8 mouse cellular contexts compared by ENCODE assay signal in the genomic region with DNA sequence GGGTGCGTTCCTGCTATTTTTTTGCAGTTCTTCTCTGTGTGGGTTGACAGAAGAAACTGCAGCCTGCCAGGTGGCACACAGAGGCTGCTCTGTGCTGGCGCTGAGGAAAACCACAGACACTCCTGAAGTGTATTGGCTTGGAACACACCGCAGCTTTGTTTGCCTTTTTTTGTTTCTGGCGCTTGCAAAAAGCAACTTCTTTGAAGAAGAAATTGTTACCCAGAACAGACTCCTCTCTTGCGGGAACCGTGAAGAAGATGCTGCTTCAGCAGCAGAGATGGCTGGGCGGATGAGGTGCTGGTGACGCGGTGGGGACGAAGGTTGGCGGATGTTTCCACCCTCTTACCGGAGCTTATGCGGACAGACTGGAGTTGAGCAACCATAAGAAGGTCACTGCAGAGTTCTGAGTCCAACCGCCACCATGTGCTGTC.
A peak's percentile ranks its signal among the peaks of the same experiment; 100 is the strongest.
DNase-seq lines count a peak whose midpoint lies in the region; ATAC-seq lines count a peak whose summit lies in the region.

No protein-coding gene starts in this region.

- H3K4me2 ChIP-seq in hindbrain, embryonic 16.5 days (ENCODE audit: low read length): no peak overlapping the region

- H3K9me3 ChIP-seq in hindbrain, embryonic 16.5 days (ENCODE audit: control insufficient read depth, low read length): no peaks in the 10 kb centered on the region

- no peaks in the 10 kb centered on the region for H3K27me3 ChIP-seq in hindbrain, embryonic 16.5 days (replicated peaks; ENCODE audit: control insufficient read depth, insufficient read depth, low read length)

- no peak overlapping the region for H3K9ac ChIP-seq in hindbrain, embryonic 16.5 days (ENCODE audit: low read depth, low read length)

- peaks cover 13% of the 10 kb centered on the region for H3K4me1 ChIP-seq in hindbrain, embryonic 16.5 days (ENCODE audit: control insufficient read depth, insufficient read depth, low read depth, low read length)

- 75% methylated on average over 14 of the region's 14 CpGs for WGBS in hindbrain, embryonic 16.5 days

- no peak overlapping the region for H3K4me3 ChIP-seq in hindbrain, embryonic 16.5 days (ENCODE audit: low read length)

- peaks cover 4% of the 10 kb centered on the region; the same call in 1 of the 2 replicates for H3K36me3 ChIP-seq in hindbrain, embryonic 16.5 days (ENCODE audit: control insufficient read depth, insufficient read depth, low read length)

- DNase-seq in cerebellum, adult 11-12 months: peak; percentile 42
- peak; percentile 82 for DNase-seq in CD4-positive helper T cell, adult 2 months (ENCODE audit: low read depth, low spot score)
- peak; percentile 66 to 89 for DNase-seq in lung, postnatal 4 days
- no peak for DNase-seq in spleen, postnatal 4 days (ENCODE audit: low spot score in 2 of 2)
- no peak for DNase-seq in embryo, embryonic 9.5 days (ENCODE audit: extremely low spot score)

- ATAC-seq in cerebellum, adult (ENCODE audit: insufficient number of reproducible peaks, low FRiP score, low TSS enrichment): no peak
- peak; percentile 66; the same call in 1 of the 2 replicates for ATAC-seq in hindbrain, embryonic 16.5 days
- ATAC-seq in granulocyte monocyte progenitor cell, adult 5-6 weeks (replicated peaks; ENCODE audit: poor library complexity, severe bottlenecking): no peak

- peak overlapping the region; percentile 49 for H3K27ac ChIP-seq in hindbrain, embryonic 16.5 days (ENCODE audit: low read depth, low read length)

Comparison
In these comparisons a context has a peak if more than half of its experiments do, and no peak if none do; other contexts are left out.
1. DNase-seq: peak in cerebellum, adult 11-12 months (single experiment), CD4-positive helper T cell, adult 2 months (single experiment) and lung, postnatal 4 days (2 of 2); none in spleen, postnatal 4 days (0 of 2) and embryo, embryonic 9.5 days (single experiment).